Mouse (Mus musculus) embryonic stem cell, embryonic (primary cell): Measurements from ENCODE around the gene Islr2.

ENCODE experiments used
- CTCF ChIA-PET, 4 experiments: fragments of 300-600 bp in 2 of 4; fragments of 350-600 bp in 2 of 4; sonication (Branson Sonifier 250); formaldehyde crosslinking; loops; one replicate each; lab custom pipeline; 2022; ENCODE audit warnings: inconsistent platforms in 2 of 4; lab: Charles Lee
- POLR2A ChIA-PET, 4 experiments: fragments of 300-600 bp in 2 of 4; fragments of 350-600 bp in 2 of 4; sonication (Branson Sonifier 250); formaldehyde crosslinking; loops; one replicate each; lab custom pipeline; 2022; ENCODE audit warnings: antibody characterized with exemption in 4 of 4, inconsistent platforms in 1 of 4; lab: Charles Lee

Islr2 gene

GRCm38 (mm10) chr9:58232374-58232773, 28.3 kb upstream of the Islr2 start:
- ChIA-PET POLR2A (interaction anchor here in 3 of 4 experiments (0.5 to 9.3 kb wide), 17 partner anchors 8 to 330 kb away, joined by 3 to 126 read pairs (median 5); partner anchors contain the start of genes Islr (in 1 of the 3), Islr2 (in 1 of the 3) and Pml (in 1 of the 3)), CTCF (interaction anchor here (0.6 to 5.2 kb wide), 10 partner anchors 9 to 1073 kb away, joined by 3 to 38 read pairs (median 4); partner anchors contain the start of gene Stoml1 (in 1 of the 4))

- ChIA-PET POLR2A (interaction anchor here in 3 of 4 experiments (0.5 to 9.3 kb wide), 15 partner anchors 9 to 329 kb away, joined by 3 to 126 read pairs (median 5); partner anchors contain the start of genes Islr (in 1 of the 3) and Islr2 (in 1 of the 3)), CTCF (interaction anchor here in 1 of 4 experiments (0.9 to 5.2 kb wide), 4 partner anchors 9 to 193 kb away, joined by 3 to 38 read pairs (median 6); no protein-coding TSS in a partner anchor)
These were observed 27.6 kb upstream of the Islr2 start for GRCm38 (mm10) chr9:58231746-58232145.

- POLR2A ChIA-PET, result interaction anchor here in 3 of 4 experiments (0.8 to 9.3 kb wide), 8 partner anchors 11 to 52 kb away, joined by 3 to 126 read pairs (median 8); no protein-coding TSS in a partner anchor
- CTCF ChIA-PET, result interaction anchor here in 2 of 4 experiments (0.6 to 1.5 kb wide), 5 partner anchors 9 to 392 kb away, joined by 3 to 7 read pairs (median 3); partner anchors contain the start of genes Arid3b (in 1 of the 2), Islr (in 1 of the 2), Islr2 (in 1 of the 2) and Pml (in 1 of the 2)
These were observed 24.8 kb upstream of the Islr2 start for GRCm38 (mm10) chr9:58228777-58229466.

- POLR2A ChIA-PET, result interaction anchor here (0.5 to 3.6 kb wide), 26 partner anchors 8 to 202 kb away, joined by 3 to 19 read pairs (median 4); partner anchors contain the start of genes Pml (in 2 of the 4) and Stoml1 (in 1 of the 4)
- CTCF ChIA-PET, result interaction anchor here (0.5 to 4.3 kb wide), 46 partner anchors 8 to 912 kb away, joined by 3 to 25 read pairs (median 4); partner anchors contain the start of genes Pml (in 3 of the 4) and Stoml1 (in 1 of the 4)
These were observed 22.1 kb upstream of the Islr2 start for GRCm38 (mm10) chr9:58225915-58226913.

- POLR2A ChIA-PET, result interaction anchor here in 3 of 4 experiments (0.6 to 3.6 kb wide), 12 partner anchors 9 to 1066 kb away, joined by 3 to 28 read pairs (median 5); partner anchors contain the start of genes Pml (in 2 of the 3) and Commd4 (in 1 of the 3)
These were observed 20.2 kb upstream of the Islr2 start for GRCm38 (mm10) chr9:58224356-58224755.

GRCm38 (mm10) chr9:58220218-58220903, 16.2 kb upstream of the Islr2 start:
- CTCF ChIA-PET, result interaction anchor here (0.5 to 8.0 kb wide), 63 partner anchors 8 to 1305 kb away, joined by 3 to 68 read pairs (median 4); partner anchors contain the start of genes Islr (in 4 of the 4), Islr2 (in 4 of the 4), Pml (in 3 of the 4) and Stoml1 (in 2 of the 4)

More at GRCm38 (mm10) chr9:58224356-58224755, 20.2 kb upstream of the Islr2 start:
- CTCF ChIA-PET, result interaction anchor here in 2 of 4 experiments (0.6 to 4.3 kb wide), 7 partner anchors 7 to 186 kb away, joined by 3 to 25 read pairs (median 4); no protein-coding TSS in a partner anchor

GRCm38 (mm10) chr9:58218539-58218938, 14.4 kb upstream of the Islr2 start:
- CTCF ChIA-PET, result interaction anchor here in 3 of 4 experiments (0.6 to 8.0 kb wide), 9 partner anchors 12 to 362 kb away, joined by 3 to 68 read pairs (median 4); partner anchors contain the start of genes Islr (in 2 of the 3) and Islr2 (in 2 of the 3)
- POLR2A ChIA-PET, result interaction anchor here in 3 of 4 experiments (0.6 to 9.9 kb wide), 24 partner anchors 9 to 237 kb away, joined by 3 to 125 read pairs (median 5); partner anchors contain the start of genes Islr (in 1 of the 3), Islr2 (in 1 of the 3), Loxl1 (in 1 of the 3) and Pml (in 1 of the 3)

More at GRCm38 (mm10) chr9:58220218-58220903, 16.2 kb upstream of the Islr2 start:
- POLR2A ChIA-PET, result interaction anchor here (0.6 to 9.9 kb wide), 40 partner anchors 10 to 1270 kb away, joined by 3 to 125 read pairs (median 5); partner anchors contain the start of genes Islr (in 2 of the 4), Islr2 (in 2 of the 4), Pml (in 2 of the 4) and Sema7a (in 1 of the 4)

GRCm38 (mm10) chr9:58216402-58216801, 12.3 kb upstream of the Islr2 start:
- POLR2A ChIA-PET, result interaction anchor here (0.6 to 9.9 kb wide), 56 partner anchors 10 to 380 kb away, joined by 3 to 125 read pairs (median 6); partner anchors contain the start of genes Islr (in 3 of the 4), Islr2 (in 3 of the 4), Arid3b (in 1 of the 4) and Nptn (in 1 of the 4)

GRCm38 (mm10) chr9:58214519-58215180, 10.5 kb upstream of the Islr2 start:
- CTCF ChIA-PET, result interaction anchor here (0.6 to 8.0 kb wide), 15 partner anchors 10 to 279 kb away, joined by 3 to 68 read pairs (median 5); partner anchors contain the start of genes Islr (in 4 of the 4) and Islr2 (in 4 of the 4)
- POLR2A ChIA-PET, result interaction anchor here (0.6 to 9.9 kb wide), 35 partner anchors 8 to 704 kb away, joined by 3 to 125 read pairs (median 6); partner anchors contain the start of genes Islr (in 2 of the 4), Islr2 (in 2 of the 4) and Pml (in 1 of the 4)

More at GRCm38 (mm10) chr9:58216402-58216801, 12.3 kb upstream of the Islr2 start:
- CTCF ChIA-PET, result interaction anchor here (0.6 to 8.0 kb wide), 65 partner anchors 9 to 436 kb away, joined by 3 to 68 read pairs (median 4); partner anchors contain the start of genes Islr (in 4 of the 4), Islr2 (in 4 of the 4), Pml (in 2 of the 4) and Stoml1 (in 1 of the 4)

- ChIA-PET POLR2A (interaction anchor here (0.6 to 9.9 kb wide), 26 partner anchors 9 to 413 kb away, joined by 3 to 125 read pairs (median 5); partner anchors contain the start of genes Islr (in 2 of the 4), Islr2 (in 2 of the 4) and Pml (in 1 of the 4)), CTCF (interaction anchor here in 3 of 4 experiments (0.6 to 8.0 kb wide), 11 partner anchors 9 to 278 kb away, joined by 3 to 68 read pairs (median 5); partner anchors contain the start of genes Islr (in 3 of the 3) and Islr2 (in 3 of the 3))
These were observed 9.7 kb upstream of the Islr2 start for GRCm38 (mm10) chr9:58213865-58214264.

GRCm38 (mm10) chr9:58213377-58213776, 9.3 kb upstream of the Islr2 start:
- ChIA-PET POLR2A (interaction anchor here (0.6 to 9.9 kb wide), 20 partner anchors 8 to 413 kb away, joined by 3 to 125 read pairs (median 6); partner anchors contain the start of genes Islr (in 3 of the 4) and Islr2 (in 3 of the 4)), CTCF (interaction anchor here in 3 of 4 experiments (0.6 to 8.0 kb wide), 9 partner anchors 9 to 278 kb away, joined by 3 to 68 read pairs (median 7); partner anchors contain the start of genes Islr (in 3 of the 3) and Islr2 (in 3 of the 3))

GRCm38 (mm10) chr9:58210304-58210627, 6.1 kb upstream of the Islr2 start:
- ChIA-PET CTCF (interaction anchor here (0.6 to 2.5 kb wide), 21 partner anchors 10 to 649 kb away, joined by 3 to 19 read pairs (median 4); partner anchors contain the start of genes Pml (in 1 of the 4) and Ubl7 (in 1 of the 4)), POLR2A (interaction anchor here (0.5 to 10.5 kb wide), 35 partner anchors 6 to 1104 kb away, joined by 3 to 125 read pairs (median 4); partner anchors contain the start of genes Arid3b (in 1 of the 4) and Sema7a (in 1 of the 4))

GRCm38 (mm10) chr9:58209462-58210303, 5.6 kb upstream of the Islr2 start:
- CTCF ChIA-PET, result interaction anchor here (0.6 to 2.5 kb wide), 27 partner anchors 10 to 648 kb away, joined by 3 to 19 read pairs (median 3); partner anchors contain the start of genes Pml (in 1 of the 4) and Ubl7 (in 1 of the 4)

More at GRCm38 (mm10) chr9:58209462-58210303, 5.6 kb upstream of the Islr2 start:
- POLR2A ChIA-PET, result interaction anchor here (0.5 to 10.5 kb wide), 38 partner anchors 7 to 912 kb away, joined by 3 to 125 read pairs (median 4); partner anchors contain the start of genes Arid3b (in 1 of the 4) and Sema7a (in 1 of the 4)
